Mouse (Mus musculus) myocyte (in vitro differentiated cells): ENCODE measurements around the gene Cep57.

ENCODE experiments used
- E2F4 ChIP-seq: IDR thresholded peaks from one replicate; pipeline ENCODE4 v1.6.1; 2011; ENCODE audit warnings: mild to moderate bottlenecking, control low read depth, moderate library complexity; ENCODE audit not compliant: insufficient read depth
- MAX ChIP-seq: IDR thresholded peaks from one replicate; pipeline ENCODE4 v1.6.1; 2011; ENCODE audit warnings: low read depth, mild to moderate bottlenecking, control low read depth
- MYOD1 ChIP-seq, 3 experiments: IDR thresholded peaks; one replicate each; pipeline ENCODE4 v1.6.1; 2011; ENCODE audit warnings: control low read depth in 2 of 3, low read depth in 2 of 3, mild to moderate bottlenecking in 2 of 3, moderate library complexity in 1 of 3; ENCODE audit not compliant: insufficient read length in 2 of 3, control insufficient read depth in 1 of 3
- MYOG ChIP-seq, 3 experiments: IDR thresholded peaks; one replicate each; pipeline ENCODE4 v1.6.1; 2011; ENCODE audit warnings: control low read depth in 2 of 3, low read depth in 2 of 3, mild to moderate bottlenecking in 2 of 3; ENCODE audit not compliant: insufficient read length in 2 of 3, control insufficient read depth in 1 of 3, insufficient read depth in 1 of 3
- POLR2A ChIP-seq: IDR thresholded peaks from one replicate; pipeline ENCODE4 v1.6.1; 2011; ENCODE audit warnings: low read depth, mild to moderate bottlenecking, control low read depth, moderate library complexity; ENCODE audit not compliant: insufficient read length
- POLR2AphosphoS2 ChIP-seq: IDR thresholded peaks from one replicate; pipeline ENCODE4 v1.6.1; 2011; ENCODE audit warnings: low read depth, control low read depth; ENCODE audit not compliant: insufficient read length
- TCF12 ChIP-seq: IDR thresholded peaks from one replicate; pipeline ENCODE4 v1.6.1; 2011; ENCODE audit warnings: mild to moderate bottlenecking, control low read depth; ENCODE audit not compliant: poor library complexity, insufficient read depth, severe bottlenecking
- TCF3 ChIP-seq: IDR thresholded peaks from one replicate; pipeline ENCODE4 v1.6.1; 2011; ENCODE audit warnings: low read depth, control low read depth; ENCODE audit not compliant: insufficient read length
- USF1 ChIP-seq: IDR thresholded peaks from one replicate; pipeline ENCODE4 v1.6.1; 2011; ENCODE audit warnings: low read depth, mild to moderate bottlenecking, control low read depth, moderate library complexity

DNA sequence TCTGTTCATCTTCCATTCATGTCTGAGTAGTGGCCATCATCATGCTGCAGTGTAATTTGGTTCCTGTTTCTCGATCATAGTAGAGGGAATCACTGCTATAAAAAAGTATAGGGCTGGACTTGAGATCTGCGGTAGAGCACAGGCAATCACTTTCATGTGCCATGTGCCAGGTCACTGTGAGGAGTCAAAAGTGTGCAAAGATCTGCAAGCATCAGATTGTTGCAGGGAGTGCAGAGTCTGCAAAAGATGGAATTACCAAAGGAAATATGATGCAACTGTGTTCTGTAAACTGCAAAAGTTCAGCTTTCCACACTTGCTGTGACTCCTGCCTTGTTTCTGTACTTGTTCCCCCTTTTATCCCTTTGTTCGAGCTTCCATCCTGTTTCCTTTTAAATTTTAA, 20.7 kb upstream of the Cep57 start:
- TF ChIP-seq POLR2A (no peak), USF1 (no peak), E2F4 (no peak), MYOD1 (IDR thresholded peaks at IDR 0.05; ENCODE audit: control insufficient read depth in 1 of 3, insufficient read length in 2 of 3, low read depth in 2 of 3) (no peak), TCF12 (no peak), MAX (no peak), POLR2AphosphoS2 (peak; percentile 11), MYOG (IDR thresholded peaks at IDR 0.05; ENCODE audit: control insufficient read depth in 1 of 3, insufficient read depth in 1 of 3, insufficient read length in 2 of 3, low read depth in 2 of 3) (no peak), TCF3 (no peak)
